ENCODE assay signal across 16 mouse cellular contexts in genomic region chr1:105094500-105094899, GRCm38 (mm10).
DNase-seq lines count a peak whose midpoint lies in the region.
"Had no signal": no experiment of that assay in that cellular context is flagged by ENCODE, and none has a peak within 500 bp of the region (broad histone marks: within the 10 kb centered on the region; RNA-seq: fewer than 3 reads in every experiment).

No protein-coding gene starts in this region.

- peak; percentile 20 to 42 for DNase-seq in left cerebral cortex, adult 18-20 months (ENCODE audit: low spot score in 2 of 2)
- DNase-seq in left cerebral cortex, postnatal 14 days (ENCODE audit: low spot score in 2 of 2): no peak
- DNase-seq in right cerebral cortex, postnatal 25 days: peak; percentile 8
- DNase-seq in right cerebral cortex, postnatal 14 days: no peak
- peak; percentile 49 for DNase-seq in cerebellum, adult 9-10 months
- no peak for DNase-seq in urinary bladder, postnatal 25 days (ENCODE audit: low spot score)
- no peak for DNase-seq in retina, embryonic 14.5 days (ENCODE audit: low spot score)
- DNase-seq: adrenal gland, postnatal 14 days; gastrocnemius, postnatal 10 days; heart, adult 18-20 months; heart, postnatal 4 days; kidney, postnatal 4 days; layer of hippocampus, adult 9-11 months; liver, postnatal 0 days; spleen, adult 18-20 months; thymus, postnatal 36 days had no signal

- intact Hi-C loops in left cerebral cortex, postnatal 14 days (cut with DNase I): loop anchor here (5.0 to 10.0 kb wide), 2 partner anchors 263 to 350 kb away; partner anchors contain the start of gene Rnf152

Comparison
In these comparisons a context has a peak if more than half of its experiments do, and no peak if none do; other contexts are left out.
1. DNase-seq: peak in left cerebral cortex, adult 18-20 months (2 of 2), right cerebral cortex, postnatal 25 days (single experiment) and cerebellum, adult 9-10 months (single experiment); none in left cerebral cortex, postnatal 14 days (0 of 2), right cerebral cortex, postnatal 14 days (single experiment), urinary bladder, postnatal 25 days (single experiment) and retina, embryonic 14.5 days (single experiment).